Mouse (Mus musculus): Measurements from ENCODE around the gene Ipp. TPM values are rescaled to one million over a fixed set of nuclear protein-coding genes. Genes with fewer than 3 reads are reported as not detected.

Ipp gene
- total RNA-seq (2021), result 10 to 100 TPM; 14.7 to 16.6 TPM
- long read RNA-seq, experiment 1, transcript Ipp-202 (9 exons, 2,118 nt), result major isoform, 6 of 11 reads
- long read RNA-seq, experiment 1, partial matches to known transcripts, result 2 of 11 reads
- long read RNA-seq, experiment 1, other reads (novel, unspliced or antisense), result 3 of 11 reads
- long read RNA-seq, experiment 2, partial matches to known transcripts, result 2 of 8 reads
- long read RNA-seq, experiment 2, other reads (novel, unspliced or antisense), result 2 of 8 reads

DNA sequence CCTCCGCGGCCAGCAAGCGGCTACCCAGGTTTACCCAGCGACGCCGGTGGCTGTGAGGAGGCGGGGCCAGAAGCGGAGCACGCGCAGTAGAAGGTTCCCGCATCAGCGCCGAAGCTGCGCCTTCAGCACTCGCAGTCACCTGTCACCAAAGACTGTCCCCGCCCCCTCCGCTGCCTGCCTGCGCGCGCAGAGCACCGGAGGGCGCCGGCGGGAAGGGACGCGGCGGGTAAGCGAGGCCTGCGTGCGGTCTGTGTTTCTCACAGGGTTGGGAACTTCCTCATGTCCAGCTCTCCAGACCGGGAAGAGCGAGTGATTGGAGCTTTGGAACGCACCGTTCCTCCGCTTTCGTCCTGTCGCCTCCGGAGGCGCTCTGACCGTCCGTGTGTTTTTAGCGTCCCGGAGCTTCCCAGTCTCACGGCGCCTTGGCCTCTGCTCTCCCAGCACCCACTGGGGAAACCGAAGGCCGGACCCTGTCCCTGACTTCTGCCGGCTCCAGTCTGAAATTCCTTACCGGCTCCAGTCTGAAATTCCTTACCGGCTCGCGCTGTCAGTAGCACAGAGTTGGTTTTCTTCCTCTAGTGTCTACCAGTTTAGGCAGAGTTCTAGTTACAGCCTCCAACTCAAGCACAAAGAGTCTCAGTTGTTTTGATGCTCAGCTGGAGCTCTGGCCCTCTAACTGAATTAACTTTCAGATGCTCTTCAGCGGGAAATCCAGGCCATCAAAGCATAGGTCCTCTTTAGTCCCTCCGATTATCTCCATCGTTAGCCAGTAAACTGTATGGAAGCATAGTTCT lies at the start of gene Ipp:
Ipp (plus strand) TSS at position 125 of the 794 bp plus-strand sequence.
- DNase-seq, result peak; percentile 97

- no peak for DNase-seq
Observed at GRCm38 (mm10) chr4:116461943-116462342, 45.4 kb upstream of the Ipp start.

DNA sequence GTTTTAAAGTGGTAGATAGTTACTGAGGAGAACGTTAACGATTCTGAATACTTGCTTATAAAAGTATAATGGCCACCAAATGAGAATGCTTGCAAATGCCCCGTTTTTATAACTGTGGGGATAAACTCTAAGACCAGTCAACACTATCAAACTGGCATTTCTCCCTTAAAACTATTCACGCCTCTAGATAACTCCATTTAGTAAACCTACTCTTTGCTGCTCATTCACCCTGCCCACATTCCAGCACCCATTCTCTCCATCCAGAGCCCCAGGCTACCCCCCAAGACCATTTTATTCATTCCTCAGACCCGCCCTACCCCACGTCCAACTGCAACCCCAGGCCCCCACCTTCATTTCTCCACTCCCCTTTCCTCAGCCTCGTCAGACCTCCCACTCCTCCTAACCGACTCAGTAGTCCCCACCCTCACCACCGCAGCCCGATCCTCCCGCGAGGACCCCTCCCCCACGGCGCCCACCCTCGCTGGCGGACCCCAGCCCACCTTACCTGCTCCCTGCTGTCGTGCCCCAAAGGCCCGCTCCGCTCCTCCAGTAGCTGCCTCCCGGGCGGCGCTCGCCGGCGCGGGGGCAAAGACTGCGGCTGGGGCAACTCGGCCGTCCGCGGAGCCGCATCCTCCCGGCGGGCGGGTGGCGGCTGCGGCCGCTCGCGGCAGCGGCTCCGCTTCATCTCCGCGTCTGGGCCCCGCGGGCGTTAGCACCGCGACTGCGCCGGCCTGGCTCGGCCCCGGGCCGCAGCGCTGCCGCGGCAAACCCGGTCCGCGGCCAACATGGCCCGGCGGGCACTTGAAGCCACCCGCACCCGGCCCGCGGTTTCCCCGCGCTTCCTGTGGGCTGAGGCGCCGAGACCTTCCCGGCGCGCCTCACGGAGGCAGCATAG lies 43.9 kb upstream of the Ipp start:
- DNase-seq, result peak; percentile 57

GRCm38 (mm10) chr4:116464126-116464981 lies 43.0 kb upstream of the Ipp start, which contains the start of gene Mast2:
Mast2 (minus strand) TSS chr4:116464183.
- peak; percentile 93 for DNase-seq

DNA sequence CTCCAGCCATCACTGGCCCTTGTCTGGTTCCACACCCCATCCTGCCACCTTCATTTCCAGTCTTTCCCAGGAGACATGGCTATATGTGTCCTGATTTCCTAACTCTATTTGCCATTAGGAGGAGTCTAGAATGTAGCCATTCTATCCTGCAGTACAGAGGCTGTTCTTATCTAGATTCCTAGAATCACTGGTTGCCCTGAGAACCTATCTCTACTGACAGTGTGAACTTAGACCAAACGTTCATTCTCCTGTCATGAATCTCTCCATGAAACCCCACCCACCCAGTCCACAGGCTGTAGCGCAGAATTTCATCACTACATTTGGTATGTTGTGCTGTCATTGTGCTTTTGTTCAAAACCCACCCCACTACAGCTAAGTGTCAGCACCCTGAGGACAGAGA lies 26.0 kb upstream of the Ipp start:
- DNase-seq, result no peak

DNA sequence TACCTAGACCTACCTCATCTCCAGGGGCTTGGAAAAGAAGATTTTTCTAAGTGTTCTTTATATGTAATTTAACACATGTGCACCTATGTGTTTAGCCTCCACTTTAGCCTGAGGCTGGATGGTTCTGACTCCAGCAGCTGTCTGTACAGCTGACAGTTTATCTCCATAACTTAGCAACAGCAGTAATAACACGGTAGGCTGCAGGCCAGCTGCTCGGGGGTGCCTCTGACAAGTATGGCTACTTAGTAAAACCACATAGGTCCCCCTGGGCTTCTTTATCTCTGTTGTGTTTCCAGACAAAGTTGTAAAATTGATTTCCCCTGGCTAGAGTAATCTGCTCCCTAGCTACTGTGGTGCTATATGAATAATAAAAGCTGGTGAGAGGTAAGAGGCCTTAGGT lies 23.9 kb upstream of the Ipp start:
- no peak for DNase-seq

GRCm38 (mm10) chr4:116491119-116491536 lies 16.2 kb upstream of the Ipp start:
- DNase-seq, result peak; percentile 76

GRCm38 (mm10) chr4:116491886-116492285 lies 15.5 kb upstream of the Ipp start:
- no peak for DNase-seq

GRCm38 (mm10) chr4:116492460-116492859 lies 14.9 kb upstream of the Ipp start:
- DNase-seq, result peak; percentile 5

DNA sequence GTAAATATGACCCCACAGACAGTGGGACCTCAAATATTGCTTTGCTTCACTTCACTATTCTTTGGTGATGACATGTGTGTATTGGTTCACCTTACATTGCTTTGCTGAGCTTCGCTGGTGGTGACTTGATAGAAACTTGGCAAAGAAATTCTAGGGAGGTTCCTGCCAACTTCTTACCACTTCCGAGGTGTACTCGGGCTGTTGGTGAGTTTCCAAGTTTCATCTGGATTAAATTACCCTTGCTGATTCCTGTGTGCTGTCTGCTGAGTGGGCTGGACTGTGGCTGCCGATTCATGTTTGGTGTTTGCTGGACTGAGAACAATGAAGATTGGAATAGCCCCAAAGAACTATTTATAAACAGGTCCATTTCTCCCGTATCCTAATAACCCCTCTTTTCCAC lies 13.7 kb upstream of the Ipp start:
- no peak for DNase-seq

DNA sequence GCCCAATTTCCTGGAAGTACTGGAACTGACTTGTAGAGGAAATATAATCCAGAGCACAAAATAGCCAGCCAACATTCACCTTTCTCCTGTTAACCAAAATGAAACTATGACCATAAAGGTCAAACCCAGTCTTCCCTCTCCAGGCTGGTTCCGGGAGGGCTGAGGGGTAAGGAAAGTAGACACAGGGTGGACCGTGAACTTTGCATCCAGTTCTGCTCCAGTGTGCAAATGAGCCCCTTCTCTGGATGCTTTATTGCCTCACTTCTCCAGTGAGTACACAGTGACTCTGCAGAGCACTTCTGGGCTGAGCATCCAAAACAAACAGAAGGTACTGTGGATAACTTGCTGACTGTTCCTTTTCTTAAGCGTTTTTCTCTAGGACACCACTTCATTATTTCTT lies 7.4 kb upstream of the Ipp start:
- no peak for DNase-seq

DNA sequence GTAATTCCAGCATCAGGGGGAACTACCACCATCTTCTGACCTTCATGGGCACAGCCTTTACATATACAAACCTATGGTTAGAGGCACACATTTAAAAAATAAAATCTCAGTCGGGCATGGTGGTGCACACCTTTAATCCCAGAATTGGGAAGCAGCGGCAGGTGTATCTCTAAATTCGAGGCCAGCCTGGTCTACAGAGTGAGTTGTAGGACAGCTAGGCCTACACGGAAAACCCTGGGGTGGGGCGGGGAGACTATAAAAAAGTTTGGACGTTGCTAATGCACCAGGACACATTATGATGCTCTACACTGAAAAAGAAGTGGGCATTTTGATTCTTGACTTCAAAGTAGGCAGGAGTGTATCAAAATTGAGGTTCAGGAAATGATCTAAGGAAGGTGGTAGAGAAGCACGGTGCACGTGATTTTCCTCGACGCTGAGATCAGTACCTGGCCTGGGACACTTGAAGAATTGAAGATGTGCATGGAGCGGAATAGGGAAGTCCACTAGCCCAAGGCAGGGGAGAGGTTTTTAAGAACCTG lies 394 bp upstream of the Ipp start:
- peak; percentile 17 for DNase-seq

GRCm38 (mm10) chr4:116531109-116531508 lies 23.8 kb downstream of the Ipp start:
- no peak for DNase-seq

GRCm38 (mm10) chr4:116536351-116536750 lies 29.0 kb downstream of the Ipp start:
- no peak for DNase-seq

DNA sequence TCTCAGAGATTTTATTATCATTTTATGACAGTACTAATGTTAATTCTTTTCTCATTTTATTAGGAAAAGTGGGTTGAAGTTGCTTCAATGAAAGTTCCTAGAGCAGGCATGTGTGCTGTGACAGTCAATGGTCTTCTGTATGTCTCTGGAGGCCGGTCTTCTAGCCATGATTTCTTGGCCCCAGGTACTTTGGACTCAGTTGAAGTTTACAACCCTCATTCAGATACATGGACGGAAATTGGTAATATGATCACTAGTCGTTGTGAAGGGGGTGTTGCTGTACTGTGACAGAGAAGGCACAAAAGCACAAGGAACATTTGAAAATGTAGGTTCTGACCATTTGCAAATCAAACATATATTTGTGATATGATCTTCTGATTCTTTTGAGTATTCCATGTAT lies 30.4 kb downstream of the Ipp start:
- DNase-seq, result no peak

GRCm38 (mm10) chr4:116550432-116550831 lies 43.1 kb downstream of the Ipp start:
- DNase-seq, result no peak

DNA sequence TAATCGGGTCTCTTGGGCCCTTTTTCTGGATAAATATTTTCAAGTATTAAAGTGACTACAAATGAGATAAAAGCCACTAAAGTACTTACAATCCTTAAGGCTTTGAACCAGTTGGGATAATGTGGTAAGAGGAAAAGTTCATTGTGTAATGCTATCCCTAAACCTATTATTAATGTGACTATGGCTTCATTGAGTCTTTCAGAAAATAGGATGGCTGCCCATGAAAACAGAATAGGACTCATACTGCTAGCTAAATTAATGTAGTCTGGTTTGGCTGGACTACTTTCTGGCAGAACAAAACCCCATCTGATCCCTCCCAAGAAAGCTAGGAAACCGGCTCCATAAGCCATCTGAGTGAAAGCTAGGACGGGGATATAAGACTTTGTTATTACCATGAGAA lies 45.7 kb downstream of the Ipp start:
- no peak for DNase-seq

- DNase-seq, result peak; percentile 88
Observed at GRCm38 (mm10) chr4:116555413-116556300, 48.3 kb downstream of the Ipp start, which contains the start of gene Tmem69. Tmem69 (minus strand) TSS chr4:116555936.

DNA sequence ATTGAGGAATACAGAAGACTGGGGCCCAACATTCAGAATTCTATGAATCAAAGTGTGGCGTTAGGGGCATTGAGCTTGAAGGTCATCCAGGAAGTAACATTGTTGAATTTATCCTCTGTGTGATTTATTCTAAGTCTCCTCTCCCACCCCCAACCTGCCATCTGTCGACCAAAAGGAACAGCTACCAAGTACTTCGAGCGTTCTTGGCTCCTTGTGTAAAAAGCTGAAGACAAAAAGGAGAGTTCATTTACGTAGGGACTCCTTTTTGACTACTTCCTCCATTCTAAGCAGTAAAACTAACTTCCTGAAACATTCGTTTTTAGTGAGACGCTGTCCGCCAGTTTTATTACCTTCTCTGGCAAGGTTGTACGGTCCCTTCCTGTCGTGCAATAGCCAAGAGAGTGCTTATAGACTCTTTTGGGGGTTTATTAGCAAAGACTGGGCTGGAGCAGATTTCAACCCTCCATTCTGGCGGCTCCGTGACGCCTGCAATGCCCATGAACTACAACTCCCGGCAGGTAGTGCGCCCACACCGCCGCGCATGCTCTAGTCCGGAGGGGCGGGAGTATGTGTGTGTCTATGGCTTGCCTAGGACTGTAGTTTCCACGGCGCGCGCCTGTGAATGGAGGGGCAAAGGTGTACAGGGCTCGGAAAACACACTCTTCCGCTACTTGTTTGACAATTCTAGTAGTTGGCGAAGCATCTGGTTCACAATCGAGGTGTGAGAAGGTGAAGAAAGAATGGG lies 49.4 kb downstream of the Ipp start:
- DNase-seq, result peak; percentile 95
